Mouse (Mus musculus): ENCODE measurements around the gene BC049352.

The BC049352 gene

DNA sequence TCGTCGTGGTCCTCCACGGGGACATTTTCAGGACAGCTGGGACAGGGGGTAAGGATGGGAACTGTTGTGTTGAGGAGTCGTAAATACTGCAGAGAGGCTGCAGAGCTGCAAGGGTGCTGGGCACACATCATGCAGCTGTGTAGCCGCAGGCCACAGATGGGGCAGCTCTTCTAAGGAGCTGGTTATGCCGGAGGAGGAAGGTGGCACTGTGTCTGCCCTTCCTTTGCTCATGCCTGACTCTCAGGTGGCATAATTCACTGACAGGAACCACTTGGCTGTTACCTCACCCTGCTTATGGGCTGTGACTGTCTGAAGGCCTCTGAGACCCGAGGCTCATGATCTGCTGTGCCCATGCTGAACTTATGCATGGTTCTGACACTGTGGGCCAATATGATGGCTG, 68.5 kb downstream of the BC049352 start:
- no peak for DNase-seq (ENCODE audit: low read depth, low spot score)

DNA sequence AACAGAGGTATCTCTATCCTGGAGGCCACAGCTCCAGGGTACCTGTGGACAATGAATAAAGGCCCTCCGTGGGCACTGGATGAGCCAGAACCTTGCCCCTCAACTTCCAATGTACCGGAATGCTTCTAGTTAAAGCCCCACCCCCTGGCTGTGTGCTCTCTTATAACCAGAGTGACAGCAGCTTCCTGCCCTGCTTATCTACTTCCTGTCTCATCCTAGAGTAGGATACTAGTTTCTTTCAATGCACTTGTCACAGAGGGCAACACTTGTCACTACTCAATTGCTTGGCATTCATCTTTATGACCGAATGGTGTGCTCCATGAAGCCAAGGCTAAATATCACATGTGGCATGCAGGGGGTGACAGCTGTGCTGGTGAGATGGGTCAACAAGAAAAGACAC, 69.5 kb downstream of the BC049352 start:
- no peak for DNase-seq (ENCODE audit: low read depth, low spot score)

DNA sequence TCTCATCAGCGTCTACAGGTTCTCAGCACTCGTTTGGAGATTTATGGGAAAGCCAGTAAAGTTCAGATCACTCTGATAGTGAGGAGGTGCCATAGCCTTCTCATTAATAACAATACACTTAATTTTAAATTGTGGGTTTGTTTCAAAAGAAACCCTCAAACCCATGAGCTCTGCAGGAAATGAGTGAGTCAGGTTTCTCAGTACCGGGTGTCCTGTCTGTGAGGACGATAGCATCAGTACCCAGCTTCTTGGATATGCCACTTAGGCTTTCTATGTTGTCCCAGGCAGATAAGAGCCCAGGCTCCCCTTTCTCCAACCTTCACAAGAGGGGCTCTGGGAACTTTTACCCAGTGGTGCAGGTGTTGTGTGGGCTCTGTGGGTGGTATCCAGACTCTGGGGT, 70.2 kb downstream of the BC049352 start:
- no peak for DNase-seq (ENCODE audit: low read depth, low spot score)

DNA sequence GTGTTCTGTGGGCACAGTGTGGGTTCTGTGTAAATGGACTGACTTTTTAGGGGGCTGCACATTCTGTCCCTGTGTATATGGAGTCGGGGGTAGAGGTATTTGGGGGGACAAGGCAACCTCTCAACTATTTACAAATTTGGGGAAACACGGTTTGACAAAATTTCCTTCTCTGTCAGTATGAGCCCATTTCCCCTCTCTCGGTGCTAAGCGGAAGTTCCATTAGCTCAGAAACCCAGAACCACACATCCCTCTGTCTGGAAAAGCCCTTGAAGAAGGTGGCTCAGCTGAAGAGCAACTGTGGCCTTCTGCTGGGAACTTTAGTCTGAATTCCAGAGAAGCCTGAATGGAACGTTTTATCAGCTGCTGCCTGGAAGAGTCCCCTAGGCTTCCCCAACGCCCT, 70.6 kb downstream of the BC049352 start:
- DNase-seq (ENCODE audit: low read depth, low spot score) = no peak

DNA sequence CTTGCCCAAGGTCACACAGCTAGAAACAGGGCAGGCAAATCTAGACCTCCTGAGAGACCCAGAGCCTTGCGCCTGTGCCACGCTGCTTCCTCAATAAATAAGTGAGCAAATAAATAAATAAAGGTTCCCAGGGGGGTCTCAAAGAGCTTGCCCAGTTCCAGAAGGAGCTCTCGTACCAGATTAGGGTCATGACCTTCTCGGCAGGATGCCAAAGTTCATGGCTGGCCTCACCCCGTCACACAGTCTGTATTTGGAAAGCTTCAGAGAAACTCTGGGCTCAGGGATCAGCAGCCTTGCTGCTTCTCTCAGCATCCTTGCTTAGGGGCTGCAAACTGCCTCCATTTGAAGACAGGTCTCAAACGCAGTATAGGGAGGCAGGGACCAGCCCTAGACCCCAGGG, 72.2 kb downstream of the BC049352 start:
- DNase-seq (ENCODE audit: low read depth, low spot score) = no peak

DNA sequence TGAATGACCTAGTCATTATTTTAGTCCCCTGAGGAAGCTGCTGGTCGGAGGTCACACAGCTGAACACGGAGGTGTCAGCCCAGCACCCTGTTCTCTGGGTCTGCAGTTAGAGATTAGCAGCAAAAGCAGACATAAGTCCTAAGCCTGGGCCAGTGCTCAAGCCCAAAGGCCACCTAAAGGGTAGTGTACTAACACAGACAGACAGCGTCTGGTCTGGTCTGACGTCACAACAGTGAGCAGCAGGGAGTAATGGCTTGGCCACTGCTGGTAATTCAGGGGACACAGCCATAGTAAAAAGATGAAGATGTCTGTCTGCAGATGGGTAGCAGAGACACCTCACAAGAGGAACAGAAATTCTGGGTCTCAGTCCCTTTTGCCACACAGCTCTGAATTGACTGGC, 72.8 kb downstream of the BC049352 start:
- DNase-seq (ENCODE audit: low read depth, low spot score) = no peak

DNA sequence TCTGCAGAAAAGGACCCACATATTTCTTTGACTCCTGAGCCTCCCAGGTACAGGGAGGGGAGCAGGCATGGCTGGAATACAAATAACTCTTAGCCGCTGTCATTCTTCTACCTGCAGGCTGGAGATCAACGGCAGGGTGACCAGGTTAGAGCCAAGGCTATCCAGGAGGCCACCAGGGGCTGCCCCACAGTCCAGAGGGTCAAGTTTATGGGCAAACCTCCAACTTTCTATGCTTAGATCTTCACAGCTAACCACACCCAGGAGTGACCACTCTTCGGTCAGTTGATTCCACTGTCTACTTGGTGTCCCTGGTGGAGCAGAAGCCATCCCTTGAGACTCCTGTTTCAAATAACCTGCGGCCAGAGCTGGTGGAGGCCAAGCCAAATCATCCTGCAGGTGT, 73.6 kb downstream of the BC049352 start:
- DNase-seq (ENCODE audit: low read depth, low spot score) = no peak

DNA sequence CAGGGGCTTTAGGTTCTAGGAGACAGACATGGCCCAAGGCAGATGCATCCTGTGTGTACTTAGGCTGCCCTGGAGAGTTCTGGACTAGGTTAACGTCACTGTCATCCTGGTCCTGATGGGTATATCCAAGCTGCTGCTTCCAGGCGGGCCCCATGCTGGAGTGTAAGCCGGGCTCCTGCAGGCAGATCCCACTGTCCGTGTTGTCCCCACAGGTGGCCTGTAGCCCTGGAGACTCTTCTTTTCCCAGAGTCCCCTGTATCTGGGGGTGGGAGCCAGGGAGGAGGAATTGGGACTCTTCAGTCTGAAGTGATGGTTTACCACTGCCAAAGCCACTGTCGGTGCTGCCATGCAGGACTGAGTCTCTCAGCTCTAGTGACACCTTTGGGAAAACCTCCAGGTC, 74.2 kb downstream of the BC049352 start:
- no peak for DNase-seq (ENCODE audit: low read depth, low spot score)

DNA sequence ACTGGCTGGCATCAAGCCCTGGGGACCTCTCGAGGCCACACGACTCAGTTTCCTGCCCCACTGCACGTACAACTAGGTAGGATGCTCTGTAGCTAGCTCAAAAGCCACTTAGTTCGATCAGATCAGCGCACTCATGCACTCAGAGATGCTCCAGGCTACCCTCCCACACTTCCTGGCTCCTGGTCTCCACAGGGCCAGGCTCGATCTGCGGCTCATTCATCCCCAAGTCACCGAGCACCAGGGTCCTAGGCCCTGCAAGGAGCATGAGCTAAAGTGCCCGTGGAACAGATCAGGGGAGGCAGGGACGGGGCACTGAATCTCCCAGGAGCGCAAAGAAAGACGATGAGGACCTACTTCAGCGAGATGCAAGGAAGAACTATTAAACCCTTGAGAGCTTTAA, 77.3 kb downstream of the BC049352 start:
- DNase-seq (ENCODE audit: low read depth, low spot score) = no peak

DNA sequence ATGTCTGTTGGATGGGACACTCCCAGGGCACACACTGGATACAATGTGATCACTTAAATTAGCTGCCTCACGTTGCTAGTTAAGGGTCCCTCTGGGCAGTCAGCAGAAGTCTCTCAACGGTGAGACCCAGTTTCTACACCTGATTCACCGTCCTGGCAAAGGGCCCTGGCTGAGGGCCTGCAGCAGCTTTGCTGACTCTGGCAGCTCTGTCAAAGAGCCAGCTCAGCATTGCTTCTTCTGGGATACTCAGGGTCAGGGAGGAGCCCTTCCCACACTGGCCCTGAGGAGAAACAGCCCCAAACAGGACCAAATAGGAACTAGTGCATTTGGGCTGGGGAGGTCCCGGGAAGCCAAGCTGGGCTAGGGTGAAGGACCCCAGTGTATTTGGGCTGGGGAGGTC, 79.7 kb downstream of the BC049352 start:
- no peak for DNase-seq (ENCODE audit: low read depth, low spot score)

DNA sequence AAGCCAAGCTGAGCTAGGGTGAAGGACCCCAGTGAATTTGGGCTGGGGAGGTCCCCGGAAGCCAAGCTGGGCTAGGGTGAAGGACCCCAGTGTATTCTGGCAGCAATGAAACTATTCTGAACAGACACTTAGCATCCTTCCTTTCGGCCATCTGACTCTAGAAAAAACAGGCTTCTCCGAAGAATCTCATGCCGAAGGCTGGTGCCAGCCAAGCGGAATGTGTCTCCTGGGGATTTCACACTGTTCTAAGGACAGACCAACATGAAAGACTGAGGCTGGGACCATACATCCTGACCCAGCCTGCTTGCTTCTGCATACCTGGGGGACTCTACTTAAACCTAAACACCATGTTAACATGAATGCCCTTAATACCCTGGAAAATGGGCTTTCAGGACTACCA, 80.1 kb downstream of the BC049352 start:
- no peak for DNase-seq (ENCODE audit: low read depth, low spot score)

DNA sequence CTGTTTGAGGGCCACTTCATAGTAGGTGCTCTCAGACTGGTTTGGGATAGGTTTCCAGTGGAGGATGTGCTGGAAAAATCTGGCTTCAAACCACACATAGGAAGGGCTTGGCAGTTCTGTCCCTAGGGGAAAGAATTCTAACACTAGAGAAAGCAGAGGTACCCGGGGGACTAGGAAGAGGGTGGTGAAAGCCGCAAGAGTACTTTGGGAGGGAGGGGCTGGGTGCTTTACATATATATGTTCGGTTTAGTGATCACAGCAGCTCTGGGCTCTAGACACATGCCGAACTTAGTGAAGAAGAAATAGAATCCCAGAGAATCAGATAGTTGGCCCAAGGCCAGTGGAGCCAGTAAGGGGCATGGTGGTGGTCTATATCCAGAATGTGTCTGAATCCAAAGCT, 85.3 kb downstream of the BC049352 start:
- no peak for DNase-seq (ENCODE audit: low read depth, low spot score)

DNA sequence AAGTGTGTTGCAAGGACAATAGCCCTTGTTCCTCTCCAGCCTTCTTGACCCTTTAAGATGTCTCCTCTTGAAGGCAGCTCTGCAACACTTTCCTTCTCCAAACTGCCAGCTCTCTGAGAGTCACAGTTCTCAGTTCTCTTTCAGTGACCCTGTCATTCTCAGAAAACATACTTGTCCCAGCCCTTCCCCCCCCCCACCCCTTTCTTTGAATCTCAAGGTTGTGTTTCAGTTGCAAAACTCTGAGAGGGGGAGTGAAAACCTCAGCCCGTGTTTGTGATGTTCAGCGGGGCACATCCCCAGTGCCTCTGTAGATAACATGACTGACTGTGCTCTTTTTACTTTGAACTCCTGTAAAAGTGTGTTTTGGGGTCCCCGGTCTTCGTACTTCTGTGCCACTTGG, 86.3 kb downstream of the BC049352 start:
- no peak for DNase-seq (ENCODE audit: low read depth, low spot score)

DNA sequence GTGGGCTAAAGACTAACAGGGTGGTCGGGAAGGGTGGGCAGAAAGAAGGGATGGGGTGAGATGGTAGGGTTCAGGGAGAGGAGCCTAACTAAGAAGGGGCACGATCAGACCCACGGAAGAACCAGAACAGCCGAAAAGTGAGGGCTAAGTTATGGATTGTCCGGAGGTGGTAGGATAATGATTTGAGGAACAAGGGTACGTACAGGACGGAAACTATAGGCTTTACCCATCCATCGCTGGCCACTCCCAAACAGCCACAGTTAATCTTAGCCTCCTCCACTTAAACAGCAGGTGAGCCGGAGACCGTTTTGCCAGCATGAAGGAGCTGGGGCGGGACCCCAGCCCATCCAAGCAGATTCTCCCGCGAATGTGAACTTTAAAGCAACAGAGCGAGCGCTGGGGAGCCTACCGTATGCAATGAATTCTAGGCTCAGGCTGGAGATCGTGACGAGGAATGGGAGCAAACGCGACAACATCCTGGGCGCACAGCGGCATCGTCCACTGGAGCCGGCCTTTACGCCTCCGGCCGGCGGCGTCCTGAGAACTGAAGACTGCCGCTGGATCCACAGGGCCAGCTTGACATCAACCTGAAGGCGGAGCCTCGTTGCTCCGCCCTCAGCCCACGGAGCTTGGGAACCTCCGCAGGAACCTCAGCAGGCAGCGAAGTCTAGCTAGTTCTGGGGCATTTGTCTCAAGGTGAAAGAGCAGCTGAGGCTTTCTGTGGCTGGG, 87.0 kb downstream of the BC049352 start, which contains the start of gene Il10ra:
Gene Il10ra (minus strand): TSS at position 553 of the 729 bp plus-strand sequence.
- no peak for DNase-seq (ENCODE audit: low read depth, low spot score)

DNA sequence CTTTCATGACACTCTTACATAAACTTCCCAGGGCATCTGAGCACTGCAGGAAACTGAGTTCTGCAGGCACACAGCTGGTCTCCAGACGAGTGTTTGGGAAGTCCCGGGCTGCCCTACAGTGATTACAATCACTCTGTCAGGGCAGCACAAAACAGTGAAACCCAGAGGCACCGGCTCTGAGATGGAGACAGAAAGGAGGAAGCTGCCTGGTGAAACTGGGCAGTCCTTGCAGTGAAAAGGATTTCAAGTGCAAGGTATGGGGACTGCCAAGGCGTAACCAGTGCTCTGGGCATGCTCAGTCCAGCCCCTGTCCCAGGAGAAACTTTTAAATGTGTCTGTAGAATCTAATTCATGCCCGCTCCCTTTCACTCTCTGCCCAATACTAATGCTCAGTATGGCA, 90.4 kb downstream of the BC049352 start:
- DNase-seq (ENCODE audit: low read depth, low spot score) = no peak

DNA sequence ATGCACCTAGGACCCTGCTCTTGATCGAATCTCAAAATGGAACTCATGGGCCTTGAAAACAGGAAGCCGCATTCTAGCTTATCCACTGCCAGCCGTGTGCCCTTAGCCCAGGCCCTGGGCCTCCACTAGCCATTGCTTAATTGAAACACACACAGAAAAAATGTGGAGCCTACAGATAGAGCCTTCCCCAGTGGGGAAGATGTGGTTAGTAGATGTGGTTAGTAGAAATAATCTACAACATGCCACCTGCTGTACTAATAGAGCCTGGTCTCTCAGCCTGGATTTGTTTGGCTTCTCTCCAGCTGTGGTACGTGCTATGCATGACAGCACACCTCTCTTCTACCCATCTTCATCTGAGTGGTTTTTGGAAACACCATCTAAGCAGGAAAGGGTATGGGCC, 92.4 kb downstream of the BC049352 start:
- DNase-seq (ENCODE audit: low read depth, low spot score) = no peak

DNA sequence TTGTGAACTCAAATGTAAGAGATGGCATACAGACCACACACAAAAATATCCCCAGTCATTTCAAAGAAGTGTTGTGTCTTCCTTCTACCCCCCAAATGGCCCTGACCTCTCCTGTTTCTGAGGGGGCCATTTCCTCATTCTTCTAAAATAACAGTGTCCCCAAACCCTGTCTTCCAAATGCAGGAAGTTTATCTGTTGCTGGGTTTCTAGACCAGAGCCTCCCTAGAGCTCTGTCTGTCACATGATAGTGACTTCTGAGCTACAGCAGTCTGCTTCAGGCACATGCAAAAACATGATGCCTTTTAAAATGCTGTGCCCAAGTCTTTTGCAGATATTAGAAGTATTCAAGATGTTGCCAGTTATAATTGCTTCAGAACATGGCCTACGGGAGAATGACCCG, 92.8 kb downstream of the BC049352 start:
- DNase-seq (ENCODE audit: low read depth, low spot score) = no peak

DNA sequence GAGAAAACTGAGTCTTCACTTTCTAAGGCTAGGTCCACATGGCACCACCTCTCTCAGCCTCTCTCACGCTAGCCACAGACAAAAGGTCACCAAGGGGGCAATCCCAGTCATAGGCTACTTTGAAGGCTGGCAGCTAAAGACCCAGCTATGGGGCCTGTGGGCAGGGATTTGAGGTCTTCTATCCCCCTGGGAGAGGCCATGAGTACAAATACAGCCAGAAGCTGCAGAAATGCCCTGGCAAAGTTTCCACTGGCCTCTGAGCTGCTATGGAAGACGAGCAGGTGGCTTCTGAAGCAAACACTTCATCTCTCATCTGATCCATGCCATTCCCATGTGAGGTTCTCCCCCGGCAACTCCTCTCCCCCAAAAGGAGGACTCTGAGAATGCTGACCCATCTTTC, 98.3 kb downstream of the BC049352 start:
- no peak for DNase-seq (ENCODE audit: low read depth, low spot score)

DNA sequence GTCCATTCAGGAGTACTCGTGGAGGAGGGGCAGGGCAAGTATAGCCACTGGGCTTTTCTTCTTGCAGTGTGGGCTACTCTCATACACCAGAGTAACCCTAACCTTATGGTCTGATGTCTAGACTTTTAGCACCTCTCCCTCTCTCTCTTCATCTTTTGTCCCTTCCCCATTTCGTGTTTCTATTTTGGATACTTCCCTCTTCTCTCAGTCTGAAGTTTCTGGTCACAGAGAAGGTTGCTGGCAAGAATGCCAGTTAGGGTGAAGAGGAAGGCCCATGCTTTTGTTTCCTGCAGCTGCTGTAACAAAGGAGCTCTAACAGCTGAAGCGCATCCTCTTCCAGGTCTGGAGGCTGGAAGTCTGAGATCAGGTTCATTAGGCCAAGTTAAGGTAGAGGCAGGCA, 99.1 kb downstream of the BC049352 start:
- DNase-seq (ENCODE audit: low read depth, low spot score) = no peak

DNA sequence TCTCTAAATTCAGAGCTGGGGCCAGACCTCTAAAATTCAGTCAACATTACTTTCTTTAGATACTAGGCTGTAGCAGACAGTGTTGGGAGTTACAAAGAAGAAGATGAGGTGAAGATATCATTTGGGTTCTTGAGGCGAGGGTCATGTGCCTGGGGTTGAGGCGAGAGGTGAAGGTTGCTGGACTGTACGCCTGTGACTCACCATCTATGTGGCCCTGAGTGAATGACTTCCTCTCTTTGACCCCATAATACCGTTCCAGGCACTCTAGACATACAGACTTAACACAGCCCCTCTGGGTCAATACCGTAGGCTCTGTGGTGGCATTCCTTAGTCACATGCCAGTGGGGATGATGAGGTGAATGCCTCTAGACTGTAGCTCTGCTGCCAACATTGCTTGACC, 100.7 kb downstream of the BC049352 start:
- no peak for DNase-seq (ENCODE audit: low read depth, low spot score)

DNA sequence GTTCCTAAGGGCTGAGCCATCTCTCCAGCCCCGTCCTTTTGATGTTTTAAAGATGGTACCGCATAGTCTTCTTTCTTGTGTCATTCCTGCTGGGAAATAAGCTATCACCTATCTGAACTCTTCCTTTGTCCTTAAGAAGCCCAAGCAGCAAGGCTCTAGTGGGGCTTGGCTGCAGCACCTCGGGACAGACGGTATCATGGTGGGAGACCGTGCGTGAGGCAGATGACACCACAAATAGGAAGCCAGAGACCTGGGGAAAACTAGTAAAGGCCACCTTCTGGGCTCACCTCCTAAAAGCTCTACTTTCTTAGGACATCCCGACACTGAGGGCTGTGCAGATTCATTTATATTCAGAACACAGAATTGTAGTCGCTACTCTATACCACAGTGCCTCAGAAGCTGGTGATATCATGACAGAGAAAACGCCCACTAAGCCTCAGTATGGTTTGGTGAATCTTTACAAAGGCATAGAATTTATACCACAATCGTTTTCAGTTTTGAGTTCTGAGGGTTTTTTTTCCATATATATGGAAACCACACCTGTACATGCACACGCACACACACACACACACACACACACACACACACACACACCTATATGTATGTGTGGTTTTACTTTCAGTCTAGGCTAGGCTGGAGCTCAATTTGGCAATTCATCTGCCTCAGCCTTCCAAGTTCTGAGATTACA, 109.8 kb downstream of the BC049352 start:
- DNase-seq (ENCODE audit: low read depth, low spot score) = no peak

DNA sequence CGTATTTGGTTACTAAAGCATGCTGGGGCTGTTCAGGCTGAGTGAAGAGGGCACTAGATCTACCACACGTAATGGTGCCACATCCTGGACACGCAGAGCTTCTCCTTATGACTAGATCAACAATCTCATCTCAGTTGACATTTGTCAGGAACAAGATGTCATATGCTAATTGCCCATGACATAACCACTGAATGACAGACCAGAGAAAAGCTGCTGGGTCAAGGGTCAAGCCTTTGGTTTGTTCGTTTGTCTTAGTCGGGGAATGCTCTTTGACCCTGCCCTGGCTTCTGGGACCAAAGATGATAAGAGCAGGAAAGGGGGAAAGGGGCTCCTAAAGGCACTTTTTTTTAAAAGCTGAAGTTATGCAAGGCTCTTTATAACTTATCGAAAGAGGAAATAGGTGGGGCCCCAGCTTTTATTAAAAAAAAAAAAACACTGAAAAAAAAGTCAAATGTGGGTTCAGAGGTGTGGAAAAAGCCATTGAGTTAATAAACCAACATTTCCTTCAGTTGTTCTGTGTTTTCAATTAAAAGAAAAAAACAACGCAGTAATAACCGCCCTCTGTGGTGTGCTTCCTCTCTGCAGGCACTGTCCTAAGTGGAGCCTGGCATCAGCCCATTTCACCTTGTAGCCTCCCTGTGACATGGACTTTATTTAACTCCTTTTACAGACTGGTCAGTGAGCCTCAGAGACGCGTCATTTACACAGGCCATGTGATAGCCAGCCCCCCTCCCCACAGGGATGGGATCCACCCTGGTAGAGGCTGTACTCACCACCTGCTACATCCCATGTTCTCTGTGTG, 112.6 kb downstream of the BC049352 start:
- DNase-seq (ENCODE audit: low read depth, low spot score) = no peak
